Mouse (Mus musculus) embryonic facial prominence, embryonic 15.5 days (tissue): ENCODE measurements at regions not wholly inside any gene's neighbourhood (a gene's known extent, or its start where the extent isn't known, plus 50 kb on each side); places are given as distances from the start of the nearest gene placed in this dataset.

Experiments used
- ATAC-seq: fragments of 200-750 bp; cut with Nextera tagmentation; 2 replicates; pipeline ENCODE4 v1.8.0; 2017; ENCODE audit warnings: low read depth, moderate TSS enrichment; ENCODE audit not compliant: insufficient number of reproducible peaks, low FRiP score, low TSS enrichment
- H3K27ac ChIP-seq: fragments of 300-500 bp; sonication (generic); replicated peaks from 2 replicates; pipeline ENCODE4 v1.5.1; 2015; ENCODE audit warnings: mild to moderate bottlenecking, inconsistent platforms
- H3K27me3 ChIP-seq: fragments of 300-500 bp; sonication (generic); 2 replicates; pipeline ENCODE4 v1.6.1; 2015; ENCODE audit warnings: inconsistent platforms
- H3K36me3 ChIP-seq: fragments of 300-500 bp; sonication (generic); 2 replicates; pipeline ENCODE4 v1.6.1; 2015; ENCODE audit warnings: mild to moderate bottlenecking, inconsistent platforms
- H3K4me1 ChIP-seq: fragments of 300-500 bp; sonication (generic); 2 replicates; pipeline ENCODE4 v1.6.1; 2015; ENCODE audit warnings: inconsistent platforms
- H3K4me2 ChIP-seq: fragments of 300-500 bp; sonication (generic); replicated peaks from 2 replicates; pipeline ENCODE4 v1.6.1; 2015; ENCODE audit warnings: mild to moderate bottlenecking, inconsistent platforms
- H3K4me3 ChIP-seq: fragments of 300-500 bp; sonication (generic); replicated peaks from 2 replicates; pipeline ENCODE4 v1.5.1; 2015; ENCODE audit warnings: mild to moderate bottlenecking, inconsistent platforms
- H3K9ac ChIP-seq: fragments of 300-500 bp; sonication (generic); 2 replicates; pipeline ENCODE4 v1.6.1; 2015; ENCODE audit warnings: inconsistent platforms
- H3K9me3 ChIP-seq: fragments of 300-500 bp; sonication (generic); replicated peaks from 2 replicates; pipeline ENCODE4 v1.6.1; 2016; ENCODE audit warnings: inconsistent platforms
- WGBS: fragments of 180-500 bp; shearing (Covaris S2); methylation state at CpG from one replicate; pipeline ENCODE4 v1.1.7; 2015; 5-methylcytosine and 5-hydroxymethylcytosine counted together

- H3K27me3 ChIP-seq = no peaks in the 10 kb centered on the region
- no peaks in the 10 kb centered on the region for H3K36me3 ChIP-seq
- no peaks in the 10 kb centered on the region for H3K4me1 ChIP-seq
- H3K4me3 ChIP-seq = no peak overlapping the region
- no peaks in the 10 kb centered on the region for H3K9me3 ChIP-seq
- H3K4me2 ChIP-seq = no peak overlapping the region
- no peak for ATAC-seq
- H3K27ac ChIP-seq = no peak overlapping the region
- 84% methylated on average over 4 of the region's 4 CpGs for WGBS
- no peak overlapping the region for H3K9ac ChIP-seq
Measured at GRCm38 (mm10) chr16:91970461-91970860, 87.6 kb upstream of the Mrps6 start.

DNA sequence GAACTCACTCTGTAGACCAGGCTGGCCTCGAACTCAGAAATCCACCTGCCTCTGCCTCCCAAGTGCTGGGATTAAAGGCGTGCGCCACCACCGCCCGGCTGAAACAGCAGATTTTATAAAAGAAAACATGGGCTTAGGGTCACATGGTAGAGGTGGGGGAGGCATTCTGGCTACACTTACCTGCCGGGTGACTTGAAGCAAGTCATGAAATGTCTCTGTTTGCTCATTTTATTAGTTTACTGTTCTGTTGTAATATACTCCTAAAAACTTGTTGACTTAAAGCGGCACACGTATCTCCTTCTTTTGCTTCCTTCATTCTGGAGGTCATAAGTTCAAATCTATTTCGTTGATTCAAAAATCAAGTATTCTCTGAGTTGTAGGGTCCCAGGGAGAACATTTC is 84.9 kb upstream of the Mrps6 start:
- Histone ChIP-seq H3K4me3 (no peak overlapping the region), H3K9ac (no peak overlapping the region), H3K36me3 (no peaks in the 10 kb centered on the region), H3K27ac (no peak overlapping the region), H3K9me3 (no peaks in the 10 kb centered on the region), H3K27me3 (no peaks in the 10 kb centered on the region), H3K4me2 (no peak overlapping the region), H3K4me1 (no peaks in the 10 kb centered on the region)
- ATAC-seq = no peak
- WGBS = 91% methylated on average over 9 of the region's 9 CpGs

DNA sequence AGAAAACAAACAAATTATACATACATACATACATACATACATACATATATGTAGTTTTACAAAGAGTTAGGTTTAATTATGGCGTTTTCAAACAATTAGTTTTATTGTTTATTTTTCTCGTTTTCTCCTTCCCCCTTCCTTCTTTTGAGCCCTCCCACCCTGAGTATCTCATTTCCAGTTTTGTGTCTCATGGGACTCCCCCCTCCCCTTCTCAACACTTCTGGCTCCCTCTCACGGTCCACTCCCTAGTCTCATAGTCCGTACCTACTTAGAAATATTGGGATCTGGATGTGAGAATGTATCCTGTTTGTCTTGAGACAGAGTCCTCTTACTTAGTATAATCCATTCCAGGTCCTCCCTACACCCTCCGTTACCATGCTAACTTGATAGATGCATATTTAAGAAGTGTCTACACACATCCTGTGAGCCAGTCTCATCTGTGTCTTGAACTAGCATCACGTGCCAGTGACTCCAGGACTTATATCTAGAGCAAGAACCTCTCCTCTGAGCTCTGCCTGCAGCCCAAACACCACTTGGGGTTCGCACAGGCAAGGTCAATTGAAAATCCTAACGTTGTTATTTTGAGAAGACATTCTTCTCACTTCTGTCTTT is 81.8 kb upstream of the Mrps6 start:
- no peak overlapping the region for H3K4me2 ChIP-seq
- H3K4me1 ChIP-seq = peaks cover 6% of the 10 kb centered on the region; the same call in 1 of the 2 replicates
- no peaks in the 10 kb centered on the region for H3K9me3 ChIP-seq
- H3K27me3 ChIP-seq = no peaks in the 10 kb centered on the region
- no peak overlapping the region for H3K9ac ChIP-seq
- no peak overlapping the region for H3K4me3 ChIP-seq
- 59% methylated on average over 8 of the region's 8 CpGs for whole genome bisulfite sequencing
- no peak for ATAC-seq
- H3K27ac ChIP-seq = no peak overlapping the region
- no peaks in the 10 kb centered on the region for H3K36me3 ChIP-seq

DNA sequence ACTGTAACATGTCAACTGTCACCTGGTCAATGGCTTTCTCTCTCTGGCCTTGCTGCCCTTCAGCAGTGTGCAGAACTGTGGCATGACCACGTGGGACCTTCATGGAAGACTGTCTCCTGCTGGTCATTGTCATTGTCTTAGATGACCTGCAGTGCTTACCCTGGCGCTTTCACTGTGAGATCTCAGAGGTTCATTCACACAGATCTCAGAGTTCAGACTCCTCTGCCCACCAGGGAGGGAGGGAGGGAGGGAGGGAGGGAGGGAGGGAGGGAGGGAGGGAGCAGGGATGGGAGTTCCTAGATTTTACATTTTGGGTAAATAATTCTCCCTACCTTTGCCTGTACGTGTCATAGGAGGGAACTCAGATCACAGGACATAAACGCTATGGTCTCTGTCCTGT is 79.6 kb upstream of the Mrps6 start:
- Histone ChIP-seq H3K9ac (no peak overlapping the region), H3K4me3 (no peak overlapping the region), H3K9me3 (no peaks in the 10 kb centered on the region), H3K36me3 (no peaks in the 10 kb centered on the region), H3K4me1 (peaks cover 6% of the 10 kb centered on the region; the same call in 1 of the 2 replicates), H3K27ac (no peak overlapping the region), H3K4me2 (no peak overlapping the region), H3K27me3 (no peaks in the 10 kb centered on the region)
- ATAC-seq = no peak
- 24% methylated on average over 4 of the region's 4 CpGs for WGBS

DNA sequence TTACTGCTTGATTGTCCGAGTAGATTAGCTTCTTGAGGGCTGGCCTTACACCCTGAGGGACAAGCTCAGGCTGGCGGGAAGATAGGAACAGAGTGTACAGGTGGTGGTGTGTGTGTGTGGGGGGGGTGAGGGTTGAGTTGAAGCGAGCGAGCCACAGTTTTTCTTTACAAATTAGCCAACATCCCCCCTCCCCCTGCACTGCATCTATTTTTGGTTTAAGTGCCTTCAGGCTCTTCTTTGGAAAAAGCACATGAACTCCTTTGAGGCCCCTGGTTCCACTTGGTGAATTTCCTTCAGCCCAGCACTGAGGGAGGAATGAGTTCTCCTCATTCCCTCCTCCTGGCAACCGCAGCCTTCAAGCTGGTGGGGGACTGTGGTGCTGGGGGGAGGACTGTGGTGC is 79.2 kb upstream of the Mrps6 start:
- 7% methylated on average over 5 of the region's 5 CpGs for WGBS
- Histone ChIP-seq H3K4me2 (no peak overlapping the region), H3K4me1 (peaks cover 6% of the 10 kb centered on the region; the same call in 1 of the 2 replicates), H3K36me3 (no peaks in the 10 kb centered on the region), H3K27me3 (no peaks in the 10 kb centered on the region), H3K27ac (no peak overlapping the region), H3K9ac (no peak overlapping the region), H3K4me3 (no peak overlapping the region), H3K9me3 (no peaks in the 10 kb centered on the region)
- peak; percentile 58; the same call in 1 of the 2 replicates for ATAC-seq

DNA sequence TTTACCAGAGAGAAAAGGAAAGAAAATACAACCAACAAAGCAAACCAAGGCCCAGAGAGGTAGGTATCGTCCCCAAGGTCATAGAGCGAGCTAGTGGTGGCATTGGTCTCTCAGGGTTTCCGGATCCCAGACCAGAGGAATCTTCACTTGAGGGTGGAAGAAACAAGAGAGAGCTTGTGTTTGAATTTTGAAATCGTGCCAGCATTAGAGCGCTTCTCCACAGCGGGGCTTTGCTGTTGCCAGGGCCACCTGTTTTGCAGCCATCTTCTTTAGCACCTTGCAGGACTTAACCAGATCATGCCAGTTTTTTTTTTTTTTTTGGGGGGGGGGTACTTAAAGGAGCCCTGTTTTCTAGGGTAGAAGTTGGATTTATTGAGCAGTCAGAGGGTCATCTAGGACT is 77.6 kb upstream of the Mrps6 start:
- H3K4me3 ChIP-seq = no peak overlapping the region
- H3K9ac ChIP-seq = no peak overlapping the region
- no peak overlapping the region for H3K4me2 ChIP-seq
- no peaks in the 10 kb centered on the region for H3K27me3 ChIP-seq
- no peak overlapping the region for H3K27ac ChIP-seq
- WGBS = 74% methylated on average over 6 of the region's 6 CpGs
- H3K36me3 ChIP-seq = no peaks in the 10 kb centered on the region
- H3K4me1 ChIP-seq = peaks cover 6% of the 10 kb centered on the region; the same call in 1 of the 2 replicates
- no peaks in the 10 kb centered on the region for H3K9me3 ChIP-seq
- no peak for ATAC-seq

DNA sequence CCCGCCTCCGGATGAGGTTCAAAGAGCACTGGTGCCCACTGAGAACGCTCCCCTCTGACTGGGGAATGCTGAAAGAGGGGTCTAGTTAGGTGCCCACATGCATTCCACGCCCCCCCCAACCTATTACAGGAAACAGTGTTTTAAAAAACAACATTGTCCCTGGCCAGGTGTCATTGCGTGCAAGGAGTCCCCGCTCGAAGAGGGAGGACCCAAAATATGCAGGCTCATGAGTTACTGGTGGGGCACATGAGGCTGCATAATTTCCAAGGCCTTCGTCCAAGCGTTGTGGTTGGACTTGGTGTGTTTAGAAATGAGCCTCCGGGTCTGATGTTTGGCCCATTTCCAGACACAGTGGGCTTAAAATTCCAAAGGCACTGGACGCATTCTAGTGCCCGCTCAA is 72.9 kb upstream of the Mrps6 start:
- 80% methylated on average over 12 of the region's 12 CpGs for WGBS
- Histone ChIP-seq H3K27me3 (no peaks in the 10 kb centered on the region), H3K36me3 (no peaks in the 10 kb centered on the region), H3K4me1 (no peaks in the 10 kb centered on the region), H3K27ac (no peak overlapping the region), H3K9ac (no peak overlapping the region), H3K4me2 (no peak overlapping the region), H3K4me3 (no peak overlapping the region), H3K9me3 (no peaks in the 10 kb centered on the region)
- ATAC-seq = no peak

GRCm38 (mm10) chr16:91989332-91989731 is 68.7 kb upstream of the Mrps6 start:
- no peak overlapping the region for H3K27ac ChIP-seq
- ATAC-seq = no peak
- H3K4me1 ChIP-seq = no peaks in the 10 kb centered on the region
- H3K27me3 ChIP-seq = no peaks in the 10 kb centered on the region
- no peaks in the 10 kb centered on the region for H3K36me3 ChIP-seq
- H3K9ac ChIP-seq = no peak overlapping the region
- H3K4me2 ChIP-seq = no peak overlapping the region
- H3K9me3 ChIP-seq = no peaks in the 10 kb centered on the region
- H3K4me3 ChIP-seq = no peak overlapping the region
- 81% methylated on average over 4 of the region's 4 CpGs for WGBS

DNA sequence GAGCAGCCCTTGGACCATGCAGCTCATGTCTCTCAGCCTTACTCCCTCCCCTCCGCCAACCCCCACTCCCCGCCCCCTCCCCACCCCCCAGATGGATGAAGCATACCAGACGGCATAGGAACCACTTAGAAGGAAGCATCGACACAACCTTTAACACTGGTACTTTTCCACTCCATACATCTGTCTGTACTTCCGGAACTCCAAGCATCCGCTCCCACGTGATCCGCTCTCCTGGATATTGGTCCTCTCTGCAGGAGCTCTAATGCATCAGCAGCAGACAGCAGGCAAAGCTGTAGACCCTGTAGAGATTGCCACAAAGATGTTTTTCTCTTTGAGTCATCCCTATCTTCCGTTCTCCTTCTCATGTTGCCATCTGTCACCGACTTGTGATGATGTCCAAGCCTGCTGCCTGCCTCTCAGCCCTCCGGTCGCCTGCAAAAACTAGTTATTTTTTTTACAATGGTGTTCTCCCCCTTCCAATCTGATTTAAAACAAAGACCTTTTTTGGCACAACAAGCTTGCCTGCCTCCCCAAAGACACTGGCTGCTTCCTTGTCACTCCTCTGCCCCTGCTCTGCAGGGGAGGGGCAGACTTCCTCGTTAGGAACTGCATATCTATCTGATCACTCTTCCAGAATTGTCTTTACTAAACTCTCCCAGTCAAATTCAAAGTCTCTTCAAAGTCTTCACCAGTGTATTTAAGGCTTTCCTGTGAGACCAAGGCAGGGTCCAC is 62.4 kb upstream of the Mrps6 start:
- Histone ChIP-seq H3K4me3 (peak overlapping the region; percentile 16), H3K4me1 (peaks cover 8% of the 10 kb centered on the region; the same call in 1 of the 2 replicates), H3K4me2 (peak overlapping the region; percentile 40), H3K27me3 (no peaks in the 10 kb centered on the region), H3K9ac (no peak overlapping the region), H3K27ac (peak overlapping the region; percentile 55; the same call in 1 of the 2 replicates), H3K36me3 (no peaks in the 10 kb centered on the region), H3K9me3 (no peaks in the 10 kb centered on the region)
- 11% methylated on average over 13 of the region's 13 CpGs for WGBS
- ATAC-seq = peak; percentile 69

DNA sequence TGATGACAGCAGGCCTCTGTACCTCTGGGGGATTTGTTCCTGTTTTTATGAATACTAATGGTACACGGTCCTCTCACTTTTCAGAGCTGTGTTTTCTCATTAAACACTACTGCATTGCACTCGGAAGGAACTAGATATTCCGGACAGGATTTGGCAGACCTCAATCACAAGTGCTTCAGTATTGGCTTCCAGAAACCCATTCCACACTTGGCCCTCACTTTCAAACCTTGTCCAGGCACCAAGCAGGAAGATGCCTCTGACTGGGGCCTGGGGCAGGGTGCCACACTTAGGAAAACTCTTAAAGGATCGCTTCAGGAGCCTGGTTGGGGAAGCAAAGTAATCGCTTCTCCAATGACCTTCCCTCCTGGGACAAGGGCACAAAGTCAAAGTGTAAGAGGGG is 50.7 kb upstream of the Mrps6 start:
- no peak for ATAC-seq
- no peak overlapping the region for H3K27ac ChIP-seq
- no peaks in the 10 kb centered on the region for H3K36me3 ChIP-seq
- WGBS = 84% methylated on average over 5 of the region's 5 CpGs
- no peaks in the 10 kb centered on the region for H3K9me3 ChIP-seq
- H3K9ac ChIP-seq = no peak overlapping the region
- no peaks in the 10 kb centered on the region for H3K27me3 ChIP-seq
- H3K4me2 ChIP-seq = no peak overlapping the region
- no peak overlapping the region for H3K4me3 ChIP-seq
- no peaks in the 10 kb centered on the region for H3K4me1 ChIP-seq
